Mouse (Mus musculus): ENCODE results near the gene Bex3. TPM values are rescaled to one million over a fixed set of nuclear protein-coding genes. Genes with fewer than 3 reads are reported as not detected.

Bex3 gene
- total and polyA plus RNA-seq, 3 experiments: 34.2 to 195 (median 96.8) TPM

- DNase-seq: no peak
Measured at GRCm38 (mm10) chrX:136313792-136314564, 43.9 kb downstream of the Bex3 start.

- no peak for DNase-seq
Measured at GRCm38 (mm10) chrX:136319953-136320352, 49.9 kb downstream of the Bex3 start.

Other genes with a start within 250 kb of the Bex3 start
- gene Arxes1, start 236.9 kb upstream of the Bex3 start, total RNA-seq (2021): 10 to 100 TPM in 1 of 2 experiments, 1 to 10 TPM in 1; 8.4 to 22.3 TPM
- gene Arxes1, start 236.9 kb upstream of the Bex3 start, polyA plus RNA-seq (2012; rRNA removed): 13.0 and 31.9 TPM in 2 replicates
- 10 to 100 TPM; 16.0 to 33.7 TPM for gene Bex2, start 202.0 kb upstream of the Bex3 start, total RNA-seq (2021)
- gene Bex2, start 202.0 kb upstream of the Bex3 start, polyA plus RNA-seq (2012; rRNA removed): 1.4 TPM in 2 replicates
- not detected for gene Nxf3, start 185.0 kb upstream of the Bex3 start, total RNA-seq (2021)
- not detected in 2 replicates for gene Nxf3, start 185.0 kb upstream of the Bex3 start, polyA plus RNA-seq (2012; rRNA removed)
- gene Bex4, start 131.3 kb upstream of the Bex3 start, total RNA-seq (2021): 1 to 10 TPM; 3.3 to 7.9 TPM
- gene Bex4, start 131.3 kb upstream of the Bex3 start, polyA plus RNA-seq (2012; rRNA removed): 0.30 TPM in 1 of 2 replicates, not detected in the other
- 10 to 100 TPM; 37.1 to 56.5 TPM for gene Tceal8, start 97.9 kb upstream of the Bex3 start, total RNA-seq (2021)
- 0.87 and 1.2 TPM in 2 replicates for gene Tceal8, start 97.9 kb upstream of the Bex3 start, polyA plus RNA-seq (2012; rRNA removed)
- gene Tceal5, start 66.4 kb upstream of the Bex3 start, total RNA-seq (2021): 1 to 10 TPM in 1 of 2 experiments, under 1 TPM in 1; 0.69 to 2.3 TPM
- not detected in 2 replicates for gene Tceal5, start 66.4 kb upstream of the Bex3 start, polyA plus RNA-seq (2012; rRNA removed)
- not detected for gene Tceal7, start 55.5 kb upstream of the Bex3 start, total RNA-seq (2021)
- not detected in 2 replicates for gene Tceal7, start 55.5 kb upstream of the Bex3 start, polyA plus RNA-seq (2012; rRNA removed)
- gene Bex1, start 54.7 kb upstream of the Bex3 start, total RNA-seq (2021): 10 to 100 TPM; 12.9 to 20.5 TPM
- gene Bex1, start 54.7 kb upstream of the Bex3 start, polyA plus RNA-seq (2012; rRNA removed): 1.5 and 1.9 TPM in 2 replicates
- gene Tceal9, start 25.2 kb upstream of the Bex3 start, total RNA-seq (2021): 100 to 1,000 TPM; 252 to 337 TPM
- gene Tceal9, start 25.2 kb upstream of the Bex3 start, polyA plus RNA-seq (2012; rRNA removed): 4.4 and 7.1 TPM in 2 replicates
- not detected for gene Kir3dl1, start 247.7 kb downstream of the Bex3 start, total RNA-seq (2021)
- not detected in 2 replicates for gene Kir3dl1, start 247.7 kb downstream of the Bex3 start, polyA plus RNA-seq (2012; rRNA removed)